Mouse (Mus musculus): ENCODE measurements around the gene Acox3.

- TF ChIP-seq CTCF (IDR thresholded peaks at IDR 0.05; ENCODE audit: borderline replicate concordance, extremely low read depth, insufficient read depth, insufficient read length) (peak; percentile 24; the same call in 1 of the 2 replicates), POLR2A (IDR thresholded peaks at IDR 0.05; ENCODE audit: borderline replicate concordance, extremely low read depth, insufficient read depth, insufficient read length, poor library complexity, severe bottlenecking) (no peak)
These were observed 46.6 kb upstream of the Acox3 start for GRCm38 (mm10) chr5:35536271-35536670.

Measured in brain, embryonic 14.5 days (tissue).